Mouse (Mus musculus): ENCODE measurements at regions not wholly inside any gene's neighbourhood (a gene's known extent, or its start where the extent isn't known, plus 50 kb on each side); places are given as distances from the start of the nearest gene placed in this dataset.

GRCm38 (mm10) chr12:77756021-77756420 lies 438.0 kb upstream of the Gm6657 start:
- TF ChIP-seq CTCF (IDR thresholded peaks at IDR 0.05; ENCODE audit: borderline replicate concordance, extremely low read depth, insufficient read depth, insufficient read length) (no peak), POLR2A (IDR thresholded peaks at IDR 0.05; ENCODE audit: borderline replicate concordance, extremely low read depth, insufficient read depth, insufficient read length, poor library complexity, severe bottlenecking) (no peak)
